Mouse (Mus musculus) layer of hippocampus, adult 8-10 months (tissue): ENCODE measurements around the gene Ryr2. TPM values are rescaled to one million over a fixed set of nuclear protein-coding genes. Genes with fewer than 3 reads are reported as not detected.

ENCODE experiments used
- DNase-seq, 2 experiments: peaks; one replicate each; pipeline ENCODE4 v3.0.0; 2022; ENCODE audit warnings: low spot score in 2 of 2
- total RNA-seq, 4 experiments: library from RNA; stranded (reverse); gene quantifications; 2 replicates each; pipeline ENCODE4 v1.2.4; 2022

Ryr2 gene
- total RNA-seq, 4 experiments from 2014 or later: 185 to 255 (median 214) TPM

DNA sequence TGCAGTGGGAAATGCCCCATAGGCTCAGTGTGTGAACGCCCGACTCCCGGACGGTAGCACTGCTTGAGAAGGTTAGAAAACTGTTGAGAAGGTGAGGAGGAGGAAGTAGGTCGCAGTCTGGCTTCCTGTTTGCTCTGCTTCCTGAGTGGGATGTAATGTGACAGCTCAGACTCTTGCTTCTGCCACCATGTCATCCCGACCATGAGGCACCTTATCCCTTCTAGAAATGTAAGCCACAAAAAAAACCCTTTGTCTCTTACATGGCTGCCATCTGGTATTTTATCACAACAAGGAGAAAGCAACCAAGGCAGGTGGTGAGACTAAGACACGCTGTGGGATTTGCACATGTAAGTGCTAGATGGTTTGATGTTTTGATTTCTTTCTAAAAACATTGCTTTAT lies 12.2 kb downstream of the Ryr2 start:
- no peak for DNase-seq

DNA sequence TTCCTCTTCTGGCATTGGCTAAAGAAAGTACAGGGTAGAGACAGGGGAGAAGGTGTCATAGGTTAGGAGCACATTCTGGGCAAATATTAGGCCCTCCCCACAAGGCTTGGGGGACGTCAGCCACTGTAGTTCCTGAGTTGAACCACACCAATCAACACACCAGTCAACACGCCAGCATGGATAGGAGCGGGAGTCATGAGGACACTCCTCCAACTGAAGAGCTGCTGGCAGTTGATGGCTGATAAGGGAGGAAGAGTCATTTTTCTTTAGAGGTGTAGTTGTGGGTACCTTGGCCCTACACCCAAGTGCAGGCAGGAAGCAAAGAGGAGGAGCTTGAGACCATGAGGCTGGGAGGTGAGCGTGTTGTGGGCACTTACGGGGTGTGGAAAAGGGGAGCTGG lies 13.6 kb downstream of the Ryr2 start:
- no peak for DNase-seq

DNA sequence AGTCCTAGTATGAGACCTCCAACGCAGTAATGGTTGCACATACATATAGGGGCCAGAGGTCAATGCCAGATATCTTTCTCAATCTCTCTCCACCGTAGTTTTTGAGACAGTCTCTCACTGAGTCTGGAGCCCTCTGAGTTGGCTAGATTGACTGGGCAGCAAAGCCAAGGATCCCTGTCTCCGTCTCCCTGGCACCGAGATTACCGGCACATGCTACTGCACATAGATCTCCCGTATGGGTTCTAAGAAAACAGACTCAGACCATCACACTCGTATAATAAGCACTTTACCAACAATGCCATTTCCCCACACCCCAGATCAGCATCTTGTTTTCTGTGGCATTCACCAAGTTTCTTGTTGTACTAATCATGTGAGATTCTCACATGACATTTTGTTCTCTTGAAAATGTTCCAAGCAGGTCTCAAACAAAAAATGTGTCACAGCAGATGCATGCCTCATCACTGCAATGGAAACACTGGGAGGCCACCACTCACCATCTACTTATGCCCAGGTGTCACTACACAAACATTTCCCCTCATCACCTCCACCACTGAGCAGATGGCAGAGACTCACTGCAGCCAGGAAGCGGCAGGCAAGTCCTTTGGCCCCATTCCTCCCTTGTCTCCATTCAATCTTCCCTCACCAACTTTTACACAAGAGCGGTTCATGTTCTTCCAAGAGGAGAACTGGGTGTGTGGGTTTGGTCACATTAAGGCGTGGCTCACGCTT lies 14.2 kb downstream of the Ryr2 start:
- DNase-seq: no peak

DNA sequence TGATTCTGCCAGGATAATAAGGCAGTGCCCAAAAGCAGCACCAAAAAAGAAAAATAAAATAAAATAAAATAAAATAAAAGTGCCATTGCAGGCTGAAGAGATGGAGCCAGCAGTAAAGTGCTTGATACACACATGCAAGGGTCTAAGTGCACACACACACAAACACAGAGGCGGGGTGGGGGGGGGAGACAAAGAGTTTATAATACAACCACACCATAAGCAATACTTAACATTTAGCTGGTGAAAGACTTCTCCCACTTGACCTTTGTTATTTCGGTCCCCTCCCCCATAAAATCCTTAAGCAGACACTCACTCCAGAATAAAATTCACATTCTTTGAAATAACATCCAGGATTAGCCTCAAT lies 22.7 kb downstream of the Ryr2 start:
- DNase-seq: no peak

- no peak for DNase-seq
These were observed 23.2 kb downstream of the Ryr2 start for GRCm38 (mm10) chr13:12083443-12084111.

DNA sequence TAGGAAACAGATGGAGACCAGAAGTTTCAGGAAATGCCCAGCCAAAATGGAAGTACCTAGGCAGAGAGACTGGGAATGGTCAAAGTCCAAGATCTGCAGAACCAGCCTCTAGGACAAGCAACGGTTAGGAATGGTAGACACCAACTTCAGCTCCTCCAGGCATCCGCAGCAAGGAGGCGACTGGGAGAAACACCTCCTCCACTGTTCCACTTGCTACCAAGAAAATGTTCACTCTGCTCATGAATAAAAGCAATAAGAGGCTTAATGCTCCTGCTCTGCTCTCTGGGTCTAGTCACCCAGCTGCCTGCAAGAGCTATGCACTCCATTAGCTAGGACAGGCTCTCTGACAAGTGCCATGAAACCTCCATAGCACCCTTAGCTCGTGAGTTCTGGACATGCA lies 26.2 kb downstream of the Ryr2 start:
- no peak for DNase-seq

DNA sequence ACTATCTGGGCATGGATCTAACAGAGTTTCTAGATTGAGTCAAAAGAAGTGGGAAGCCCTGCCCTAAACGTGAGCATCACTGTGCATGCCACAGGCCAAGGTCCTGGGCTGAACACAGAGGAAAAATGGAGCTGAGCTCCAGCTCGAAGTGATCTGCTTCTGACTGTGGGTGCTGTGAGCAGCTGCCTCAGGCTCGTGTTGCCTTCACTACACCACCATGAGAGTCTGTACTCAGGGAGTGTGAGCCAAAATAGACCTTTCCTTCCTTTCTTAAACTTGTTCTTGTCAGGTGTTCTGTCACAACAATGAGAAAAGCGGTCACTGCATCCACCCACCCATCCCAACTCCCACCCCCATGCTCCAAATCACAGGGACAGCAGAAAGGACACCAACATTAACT lies 27.2 kb downstream of the Ryr2 start:
- DNase-seq: no peak

GRCm38 (mm10) chr13:12074897-12075296 lies 31.8 kb downstream of the Ryr2 start:
- DNase-seq: no peak

GRCm38 (mm10) chr13:12072571-12072970 lies 34.2 kb downstream of the Ryr2 start:
- DNase-seq: no peak

- DNase-seq: no peak
These were observed 34.6 kb downstream of the Ryr2 start for GRCm38 (mm10) chr13:12072112-12072511.

DNA sequence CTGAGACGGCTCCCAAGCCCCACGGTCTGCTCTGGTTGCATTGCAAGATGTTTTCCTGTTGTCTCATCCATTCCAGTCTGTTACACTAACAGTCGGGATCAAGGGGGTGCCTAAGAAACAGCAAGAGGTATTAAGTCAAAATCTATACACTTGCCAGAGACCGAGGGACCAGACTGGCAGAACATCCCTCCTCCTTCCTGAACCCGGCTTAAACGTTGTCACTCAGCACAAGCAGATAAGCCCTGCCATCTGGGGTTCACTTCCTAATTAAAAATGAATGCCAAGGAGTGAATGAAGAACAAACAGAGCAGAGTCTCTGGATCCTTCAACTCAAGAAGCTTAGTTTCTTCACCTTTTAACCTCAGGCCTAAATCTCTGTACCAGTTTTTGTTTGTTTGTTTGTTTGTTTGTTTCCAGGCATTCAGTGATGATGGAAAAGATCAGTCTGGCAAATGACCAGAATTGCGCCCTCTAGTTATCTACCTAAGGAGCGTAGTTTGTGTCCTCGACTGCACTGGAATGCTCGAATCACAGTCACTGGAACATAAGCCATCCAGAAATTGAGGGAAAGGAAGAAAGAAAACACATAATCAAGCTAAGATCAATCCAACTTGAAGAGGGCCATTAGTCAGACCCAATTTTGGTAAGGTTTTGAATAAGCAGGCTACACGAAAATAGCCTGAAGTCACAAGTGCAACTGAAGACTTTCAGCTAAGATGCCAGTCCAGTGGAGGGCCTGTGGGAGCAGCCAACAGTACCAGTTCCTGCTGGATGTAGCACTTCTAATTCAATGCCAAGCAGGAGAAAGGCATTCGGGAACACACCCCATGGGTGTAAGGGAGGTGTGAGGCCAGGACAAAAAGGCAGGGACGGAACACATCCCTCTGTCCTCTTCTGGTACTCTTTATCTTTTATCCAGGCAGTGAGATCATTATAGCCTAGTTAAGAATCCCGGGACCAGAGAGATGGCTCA lies 36.3 kb downstream of the Ryr2 start:
- no peak for DNase-seq

DNA sequence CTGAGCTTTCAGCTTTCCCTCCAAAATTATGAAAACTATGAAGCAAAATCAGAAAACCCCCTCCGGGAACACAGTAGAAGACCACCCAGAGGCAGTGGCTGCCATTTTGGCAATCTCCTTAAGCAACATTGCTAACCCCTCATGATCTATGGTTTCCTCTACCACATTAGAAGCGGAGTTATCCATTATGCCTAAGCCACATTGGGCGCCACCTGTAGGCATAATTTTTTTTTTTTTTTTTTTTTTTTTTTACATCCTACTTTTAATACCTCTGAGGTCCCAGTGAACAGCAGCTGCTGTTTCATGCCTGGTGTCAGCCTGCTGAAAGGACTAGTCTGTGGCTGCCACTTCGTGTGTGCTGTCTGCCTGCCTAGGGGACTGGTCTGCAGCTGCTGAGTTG lies 42.2 kb downstream of the Ryr2 start:
- DNase-seq: no peak

- DNase-seq: no peak
These were observed 43.2 kb downstream of the Ryr2 start for GRCm38 (mm10) chr13:12063561-12063960.

DNA sequence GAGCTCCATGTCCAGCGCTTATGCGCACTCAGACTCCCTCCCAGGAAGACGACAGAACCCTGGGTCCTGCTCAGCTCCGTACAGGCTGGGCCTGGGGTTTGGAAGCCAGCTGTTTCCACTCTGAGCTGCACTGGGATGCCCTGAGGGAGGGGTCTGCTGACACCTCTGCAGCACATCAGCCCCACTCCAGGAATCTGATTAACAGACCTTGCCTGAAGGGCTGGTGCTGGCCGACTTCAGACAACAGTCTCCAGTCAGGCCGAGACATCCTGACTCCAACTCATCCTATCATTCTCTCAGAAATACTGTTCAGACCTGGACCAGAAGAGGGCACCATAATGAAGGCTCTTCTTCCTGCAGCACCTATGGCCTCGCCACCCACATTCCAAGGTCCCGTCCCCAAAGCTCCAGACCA lies 49.4 kb downstream of the Ryr2 start:
- no peak for DNase-seq

GRCm38 (mm10) chr13:12055913-12056312 lies 50.8 kb downstream of the Ryr2 start:
- peak; percentile 52 to 58 for DNase-seq

DNA sequence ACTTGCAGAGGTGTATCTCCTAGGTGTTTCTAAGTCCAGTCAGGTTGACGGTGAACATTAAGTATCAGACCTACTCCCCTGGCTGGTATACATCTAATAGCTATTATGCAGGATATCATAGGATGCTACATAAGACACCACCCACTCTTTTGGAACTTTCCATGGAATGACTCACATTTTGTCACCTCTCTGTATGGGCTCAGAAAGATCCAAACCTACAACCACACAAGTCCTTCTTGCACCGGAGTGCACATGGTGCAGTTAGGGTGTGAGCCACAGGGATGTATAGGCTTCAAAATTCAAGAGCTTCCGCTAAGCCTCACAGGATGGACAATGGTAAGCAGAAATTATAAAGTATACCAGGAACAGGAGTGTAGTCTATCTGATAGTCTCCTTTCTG lies 52.8 kb downstream of the Ryr2 start:
- DNase-seq: no peak

GRCm38 (mm10) chr13:12050809-12051208 lies 55.9 kb downstream of the Ryr2 start:
- DNase-seq: no peak

- no peak for DNase-seq
These were observed 59.7 kb downstream of the Ryr2 start for GRCm38 (mm10) chr13:12047059-12047458.

DNA sequence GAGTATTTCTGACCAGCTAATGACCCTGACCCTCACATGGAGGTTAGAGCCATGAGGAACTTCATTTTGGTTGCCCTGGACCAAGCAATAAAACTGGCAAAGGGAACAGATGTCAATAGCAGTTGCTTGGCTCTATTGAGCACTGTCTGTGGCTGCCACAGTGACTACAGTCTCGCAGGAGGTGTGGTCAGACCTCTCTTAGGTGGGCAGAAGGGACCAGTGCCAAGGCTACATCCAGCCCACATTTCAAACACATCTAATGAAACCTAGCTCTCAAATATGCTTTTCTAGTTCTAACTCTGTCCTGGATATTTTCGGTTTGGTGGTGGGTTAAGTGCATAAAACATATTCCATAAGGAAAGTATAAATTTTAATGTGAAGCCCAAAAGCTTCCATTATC lies 62.0 kb downstream of the Ryr2 start:
- DNase-seq: no peak

DNA sequence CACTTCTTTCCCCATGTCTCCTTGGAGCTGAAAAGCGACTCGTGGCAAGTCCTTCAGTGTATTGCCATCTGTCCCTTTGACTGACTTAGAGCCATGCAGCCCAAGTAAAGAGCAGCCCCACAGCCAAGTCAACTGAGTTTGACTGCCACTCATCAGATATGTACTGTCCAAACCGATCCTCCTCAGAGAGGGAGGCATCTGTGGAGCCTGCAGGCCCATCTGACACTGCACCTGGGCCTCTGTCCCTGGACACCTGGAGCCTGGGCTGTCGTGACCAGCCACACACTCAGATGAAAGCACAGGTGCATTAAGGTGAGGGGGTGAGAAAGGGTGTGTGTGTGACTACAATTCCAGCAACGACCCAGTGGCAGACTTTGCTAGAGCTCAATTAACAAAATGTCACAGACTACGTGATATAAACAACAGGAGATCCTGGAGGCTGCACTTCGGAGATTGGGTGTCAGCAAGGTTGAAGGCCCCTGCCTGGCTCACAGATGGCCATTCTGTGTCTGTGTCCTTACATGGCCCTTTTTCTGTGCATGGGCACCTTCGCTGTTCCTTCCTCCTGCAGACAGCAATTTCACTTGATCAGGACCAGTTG lies 63.8 kb downstream of the Ryr2 start:
- DNase-seq: no peak

DNA sequence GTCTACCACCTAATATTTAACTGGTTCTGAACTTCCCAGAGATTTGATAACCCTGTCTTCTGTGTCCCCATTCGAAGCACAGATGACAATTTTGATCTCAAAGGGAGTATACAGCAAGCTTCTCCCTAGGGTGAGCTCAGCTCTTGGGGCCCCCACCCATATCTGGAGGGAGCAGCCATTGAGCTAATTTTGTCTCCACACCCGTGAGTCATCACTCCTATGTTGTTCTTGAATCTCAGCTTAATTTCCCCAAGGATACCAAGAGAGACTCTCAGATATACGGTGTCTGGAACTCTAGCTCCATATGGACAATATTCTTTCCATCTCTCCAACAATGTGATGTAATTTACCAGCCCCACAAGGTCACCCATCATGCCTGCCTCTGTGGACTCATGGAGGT lies 66.8 kb downstream of the Ryr2 start:
- no peak for DNase-seq

GRCm38 (mm10) chr13:12038676-12039075 lies 68.1 kb downstream of the Ryr2 start:
- no peak for DNase-seq
